Mouse (Mus musculus): ENCODE results near the gene Gm49378.

The Gm49378 gene

GRCm38 (mm10) chr14:55629312-55629711, 8.4 kb downstream of the Gm49378 start:
- DNase-seq (ENCODE audit: low spot score in 2 of 2), result peak in 1 of 2 experiments; percentile 71

- DNase-seq (ENCODE audit: low spot score in 2 of 2), result no peak
Observed at GRCm38 (mm10) chr14:55628077-55628827, 9.4 kb downstream of the Gm49378 start.

GRCm38 (mm10) chr14:55618486-55619195, 19.1 kb downstream of the Gm49378 start:
- no peak for DNase-seq (ENCODE audit: low spot score in 2 of 2)

GRCm38 (mm10) chr14:55617822-55618221, 19.9 kb downstream of the Gm49378 start, which contains the start of gene Rec8:
TSS of gene Rec8 (plus strand) at chr14:55618037.
- DNase-seq (ENCODE audit: low spot score in 2 of 2), result no peak

GRCm38 (mm10) chr14:55616844-55617243, 20.9 kb downstream of the Gm49378 start:
- DNase-seq (ENCODE audit: low spot score in 2 of 2), result no peak

- no peak for DNase-seq (ENCODE audit: low spot score in 2 of 2)
Observed at GRCm38 (mm10) chr14:55615876-55616275, 21.8 kb downstream of the Gm49378 start.

GRCm38 (mm10) chr14:55614565-55615178, 23.0 kb downstream of the Gm49378 start:
- no peak for DNase-seq (ENCODE audit: low spot score in 2 of 2)

GRCm38 (mm10) chr14:55613346-55613745, 24.3 kb downstream of the Gm49378 start:
- DNase-seq (ENCODE audit: low spot score in 2 of 2), result no peak

- DNase-seq (ENCODE audit: low spot score in 2 of 2), result no peak
Observed at GRCm38 (mm10) chr14:55608339-55608738, 29.4 kb downstream of the Gm49378 start.

GRCm38 (mm10) chr14:55605743-55606459, 31.8 kb downstream of the Gm49378 start:
- no peak for DNase-seq (ENCODE audit: low spot score in 2 of 2)

- no peak for DNase-seq (ENCODE audit: low spot score in 2 of 2)
Observed at GRCm38 (mm10) chr14:55604823-55605222, 32.9 kb downstream of the Gm49378 start.

- peak; percentile 85 to 91 for DNase-seq (ENCODE audit: low spot score in 2 of 2)
Observed at GRCm38 (mm10) chr14:55603633-55604576, 33.8 kb downstream of the Gm49378 start.

- no peak for DNase-seq (ENCODE audit: low spot score in 2 of 2)
Observed at GRCm38 (mm10) chr14:55603271-55603632, 34.4 kb downstream of the Gm49378 start, which contains the start of gene Irf9. TSS of gene Irf9 (plus strand) at chr14:55603571.

GRCm38 (mm10) chr14:55598521-55599390, 38.9 kb downstream of the Gm49378 start:
- no peak for DNase-seq (ENCODE audit: low spot score in 2 of 2)

- no peak for DNase-seq (ENCODE audit: low spot score in 2 of 2)
Observed at GRCm38 (mm10) chr14:55596036-55596690, 41.5 kb downstream of the Gm49378 start.

GRCm38 (mm10) chr14:55592226-55592625, 45.5 kb downstream of the Gm49378 start:
- no peak for DNase-seq (ENCODE audit: low spot score in 2 of 2)

- peak; percentile 92 to 94 for DNase-seq (ENCODE audit: low spot score in 2 of 2)
Observed at GRCm38 (mm10) chr14:55591331-55591891, 46.3 kb downstream of the Gm49378 start, which contains the start of gene Rnf31. TSS of gene Rnf31 (plus strand) at chr14:55591708.

GRCm38 (mm10) chr14:55590748-55591330, 46.9 kb downstream of the Gm49378 start, which contains the start of gene Psme2:
TSS of gene Psme2 (minus strand) at chr14:55591113.
- DNase-seq (ENCODE audit: low spot score in 2 of 2), result peak; percentile 93 to 94

All from urinary bladder, postnatal 4 days (tissue).